Mouse (Mus musculus): ENCODE results near the gene Fancg. TPM values are rescaled to one million over a fixed set of nuclear protein-coding genes. Genes with fewer than 3 reads are reported as not detected.

Gene Fancg
- polyA plus RNA-seq, 1 experiment from 2014 or later, result 19.4 TPM

DNA sequence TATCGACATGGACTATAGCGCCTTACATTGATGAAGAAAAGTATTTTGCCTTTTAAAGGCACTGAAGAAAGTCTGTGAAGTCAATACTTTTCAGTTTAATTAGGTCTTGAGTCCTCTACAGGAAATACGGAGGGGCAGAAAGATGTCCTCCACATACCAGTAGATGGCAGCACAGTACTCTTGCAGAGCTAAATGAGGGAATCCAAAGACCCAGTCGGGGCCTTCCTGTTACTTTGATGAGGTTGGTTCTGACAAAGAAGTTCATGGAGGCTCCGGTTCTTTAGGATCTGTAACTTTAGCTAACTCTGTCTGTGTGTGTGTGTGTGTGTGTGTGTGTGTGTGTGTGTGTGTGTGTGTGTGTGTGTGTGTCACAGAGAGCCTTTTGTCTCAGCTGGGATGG lies 36.9 kb upstream of the Fancg start:
- Histone ChIP-seq H3K36me3 (ENCODE audit: insufficient read depth) (no peaks in the 10 kb centered on the region), H3K27ac (ENCODE audit: low read depth) (no peak overlapping the region), H3K4me3 (ENCODE audit: low read depth, low read length) (no peak overlapping the region), H3K4me2 (0 out of 2 replicates have a peak overlapping the region, but pooled peaks have one; percentile 13), H3K4me1 (ENCODE audit: insufficient read depth) (peaks cover 6% of the 10 kb centered on the region; the same call in 1 of the 2 replicates), H3K27me3 (ENCODE audit: insufficient read depth, low read length) (no peaks in the 10 kb centered on the region), H3K9ac (0 out of 2 replicates have a peak overlapping the region, but pooled peaks have one; percentile 25), H3K9me3 (ENCODE audit: low read depth, low read length) (no peaks in the 10 kb centered on the region)
- DNase-seq (peak; percentile 96), ATAC-seq (ENCODE audit: insufficient read depth) (no peak)
- peak; percentile 84 for TF ChIP-seq CTCF (IDR thresholded peaks at IDR 0.05; ENCODE audit: low read depth)
- 8% methylated on average over 5 of the region's 5 CpGs for WGBS

DNA sequence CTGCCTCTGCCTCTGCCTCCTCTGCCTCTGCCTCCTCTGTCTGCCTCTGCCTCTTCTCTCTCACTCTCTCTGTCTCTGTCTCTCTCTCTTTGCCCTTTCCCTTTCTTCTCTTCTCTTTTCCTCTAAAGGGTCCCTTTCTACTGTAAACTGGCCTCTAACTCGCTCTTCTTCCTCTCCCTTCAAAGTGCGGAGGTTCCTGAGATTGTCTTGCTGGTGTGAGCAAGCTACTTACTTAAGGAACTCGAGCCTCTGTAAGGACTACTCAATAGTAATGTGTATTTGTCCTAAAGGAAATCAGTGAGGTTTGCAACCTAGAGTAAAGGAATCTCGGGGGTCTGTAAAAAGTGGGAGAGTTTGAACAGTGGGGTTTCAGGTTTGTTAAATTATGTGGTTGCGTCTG lies 36.3 kb upstream of the Fancg start:
- ATAC-seq (ENCODE audit: insufficient read depth) (no peak), DNase-seq (no peak)
- Histone ChIP-seq H3K4me1 (ENCODE audit: insufficient read depth) (peaks cover 6% of the 10 kb centered on the region; the same call in 1 of the 2 replicates), H3K4me3 (ENCODE audit: low read depth, low read length) (no peak overlapping the region), H3K9me3 (ENCODE audit: low read depth, low read length) (no peaks in the 10 kb centered on the region), H3K36me3 (ENCODE audit: insufficient read depth) (no peaks in the 10 kb centered on the region), H3K27me3 (ENCODE audit: insufficient read depth, low read length) (no peaks in the 10 kb centered on the region), H3K9ac (no peak overlapping the region), H3K27ac (ENCODE audit: low read depth) (no peak overlapping the region), H3K4me2 (peak overlapping the region; percentile 76; the same call in 1 of the 2 replicates)
- WGBS, result 48% methylated on average over 5 of the region's 5 CpGs
- TF ChIP-seq CTCF (IDR thresholded peaks at IDR 0.05; ENCODE audit: low read depth), result no peak

DNA sequence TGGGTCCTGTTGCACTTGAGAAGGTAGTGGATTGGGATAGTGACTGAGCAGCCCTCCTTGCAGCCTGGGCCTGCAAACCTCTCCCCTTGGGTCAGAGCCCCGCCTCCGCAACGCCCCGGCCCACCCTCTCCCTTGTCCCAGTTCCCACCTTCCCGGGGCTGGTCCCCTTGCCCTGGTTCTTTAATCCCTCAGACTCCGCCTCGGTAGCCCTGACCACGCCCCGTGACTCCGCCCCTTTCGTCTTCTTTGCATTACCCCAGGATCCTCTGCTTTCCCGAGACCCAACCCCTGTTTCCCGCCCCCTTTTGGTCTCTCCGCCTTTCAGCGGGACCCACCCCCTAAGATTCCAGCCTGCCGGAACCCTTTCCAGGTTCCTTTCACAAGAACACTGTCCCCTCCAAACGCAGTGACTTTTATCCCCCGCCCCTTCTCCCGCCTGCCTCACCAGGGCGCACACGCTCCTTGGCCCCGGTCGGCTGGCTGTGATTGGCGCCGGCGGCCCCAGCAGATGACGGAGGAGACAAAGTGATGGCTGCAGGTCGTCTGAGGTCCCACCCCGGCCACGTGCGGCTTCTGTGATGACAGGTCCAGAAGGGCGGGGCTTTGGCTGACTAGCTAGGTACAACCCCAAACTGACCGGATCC lies 35.5 kb upstream of the Fancg start, which contains the start of gene Fam214b:
Fam214b (minus strand) TSS at position 562 of the 644 bp plus-strand sequence.
- H3K9me3 ChIP-seq (ENCODE audit: low read depth, low read length), result no peaks in the 10 kb centered on the region
- ATAC-seq (ENCODE audit: insufficient read depth), result peak; percentile 93
- peak within 1 kb of the TSS; percentile 48 for H3K9ac ChIP-seq
- WGBS, result under 1% methylated on average over 33 of the region's 33 CpGs
- H3K4me1 ChIP-seq (ENCODE audit: insufficient read depth), result peaks cover 6% of the 10 kb centered on the region; the same call in 1 of the 2 replicates
- 0 out of 2 replicates have a peak within 1 kb of the TSS, but pooled peaks have one; percentile 65 for H3K27ac ChIP-seq (ENCODE audit: low read depth)
- DNase-seq, result peak; percentile 99
- no peak for TF ChIP-seq CTCF (IDR thresholded peaks at IDR 0.05; ENCODE audit: low read depth)
- no peaks in the 10 kb centered on the region for H3K27me3 ChIP-seq (ENCODE audit: insufficient read depth, low read length)
- no peaks in the 10 kb centered on the region for H3K36me3 ChIP-seq (ENCODE audit: insufficient read depth)
- peak within 1 kb of the TSS; percentile 76 for H3K4me2 ChIP-seq
- peak within 1 kb of the TSS; percentile 50 for H3K4me3 ChIP-seq (ENCODE audit: low read depth, low read length)

DNA sequence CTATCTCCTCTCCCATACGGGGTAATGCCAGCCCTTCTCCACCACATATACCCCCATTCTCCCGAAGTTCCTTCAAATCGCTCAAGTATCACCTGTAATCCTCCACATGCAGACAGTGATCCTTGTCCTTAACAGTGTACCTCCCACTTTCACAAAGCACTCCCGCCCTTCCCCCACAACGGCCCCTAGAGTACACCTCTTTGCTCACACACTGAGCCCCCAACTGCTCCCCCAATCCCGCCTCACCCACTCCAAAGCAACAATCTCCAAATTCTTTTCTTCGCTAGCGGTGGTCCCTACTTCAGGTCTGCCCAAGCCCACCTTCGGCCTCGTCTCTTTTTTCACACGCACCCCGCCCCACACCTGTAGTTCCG lies 35.0 kb upstream of the Fancg start:
- Histone ChIP-seq H3K27ac (ENCODE audit: low read depth) (0 out of 2 replicates have a peak overlapping the region, but pooled peaks have one; percentile 65), H3K36me3 (ENCODE audit: insufficient read depth) (no peaks in the 10 kb centered on the region), H3K4me1 (ENCODE audit: insufficient read depth) (peaks cover 6% of the 10 kb centered on the region; the same call in 1 of the 2 replicates), H3K4me2 (peak overlapping the region; percentile 76), H3K4me3 (ENCODE audit: low read depth, low read length) (peak overlapping the region; percentile 50), H3K9me3 (ENCODE audit: low read depth, low read length) (no peaks in the 10 kb centered on the region), H3K27me3 (ENCODE audit: insufficient read depth, low read length) (no peaks in the 10 kb centered on the region), H3K9ac (peak overlapping the region; percentile 47)
- DNase-seq (no peak), ATAC-seq (ENCODE audit: insufficient read depth) (peak; percentile 3; the same call in 1 of the 2 replicates)
- TF ChIP-seq CTCF (IDR thresholded peaks at IDR 0.05; ENCODE audit: low read depth), result no peak
- 5% methylated on average over 13 of the region's 13 CpGs for WGBS

DNA sequence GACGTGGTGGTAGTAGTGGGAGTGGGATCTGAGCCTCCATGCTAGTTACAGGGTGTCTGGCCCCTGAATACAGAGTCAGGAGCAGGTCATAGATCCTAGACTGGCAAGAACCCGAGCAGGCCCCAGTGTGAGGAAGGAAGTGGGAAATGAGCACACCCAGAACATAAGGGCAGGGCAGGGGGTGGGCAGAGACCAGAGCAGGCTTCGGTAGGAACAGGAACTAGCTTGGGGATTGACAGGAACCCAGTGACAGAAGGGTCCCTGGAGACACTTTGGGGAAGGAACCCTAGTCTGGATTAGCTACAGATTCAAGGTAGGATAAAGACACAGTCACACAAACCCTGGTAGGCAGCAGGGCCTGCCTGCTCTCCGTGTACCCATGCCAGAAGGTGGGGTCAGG lies 34.4 kb upstream of the Fancg start:
- H3K27ac ChIP-seq (ENCODE audit: low read depth), result peak overlapping the region; percentile 65; the same call in 1 of the 2 replicates
- 17% methylated on average over 4 of the region's 4 CpGs for WGBS
- DNase-seq (peak; percentile 18), ATAC-seq (ENCODE audit: insufficient read depth) (no peak)
- peak overlapping the region; percentile 76 for H3K4me2 ChIP-seq
- peak overlapping the region; percentile 50 for H3K4me3 ChIP-seq (ENCODE audit: low read depth, low read length)
- no peaks in the 10 kb centered on the region for H3K27me3 ChIP-seq (ENCODE audit: insufficient read depth, low read length)
- H3K36me3 ChIP-seq (ENCODE audit: insufficient read depth), result no peaks in the 10 kb centered on the region
- peaks cover 6% of the 10 kb centered on the region; the same call in 1 of the 2 replicates for H3K4me1 ChIP-seq (ENCODE audit: insufficient read depth)
- no peak for TF ChIP-seq CTCF (IDR thresholded peaks at IDR 0.05; ENCODE audit: low read depth)
- H3K9me3 ChIP-seq (ENCODE audit: low read depth, low read length), result no peaks in the 10 kb centered on the region
- peak overlapping the region; percentile 47 for H3K9ac ChIP-seq

DNA sequence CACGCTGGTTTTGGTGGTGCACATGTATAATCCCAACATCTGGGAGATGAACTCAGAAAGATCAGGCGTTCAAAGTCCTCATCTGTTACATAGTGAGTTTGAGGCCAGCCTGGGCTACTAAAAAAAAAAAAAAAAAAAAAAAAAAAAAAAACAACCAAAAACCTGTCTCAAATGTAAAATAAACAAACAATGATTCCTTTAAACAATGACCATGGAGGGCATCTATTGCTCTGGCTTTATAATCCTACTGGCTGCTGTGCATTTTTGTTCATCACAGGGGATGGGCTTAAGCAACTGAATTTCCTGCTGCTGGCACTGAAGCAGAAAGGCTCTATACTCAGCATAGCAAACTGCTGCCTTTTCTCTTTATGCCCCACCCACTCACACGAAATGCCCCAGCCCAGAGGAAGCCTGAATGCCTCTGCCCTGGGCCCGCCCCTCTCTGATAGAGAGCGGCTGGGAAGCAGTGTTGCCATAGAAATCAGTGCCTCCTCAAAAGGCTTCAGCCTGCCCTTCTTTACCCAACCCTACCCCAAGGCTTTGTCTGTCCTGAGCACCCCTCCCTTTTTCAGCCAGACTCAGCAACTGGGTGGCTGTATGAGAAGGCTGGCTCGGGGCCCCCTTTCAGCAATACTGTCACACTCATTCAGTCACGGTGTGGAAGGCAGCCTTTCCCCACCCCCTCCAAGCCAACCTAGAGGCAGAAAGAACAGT lies 33.5 kb upstream of the Fancg start:
- no peak for TF ChIP-seq CTCF (IDR thresholded peaks at IDR 0.05; ENCODE audit: low read depth)
- Histone ChIP-seq H3K9ac (no peak overlapping the region), H3K36me3 (ENCODE audit: insufficient read depth) (no peaks in the 10 kb centered on the region), H3K27me3 (ENCODE audit: insufficient read depth, low read length) (no peaks in the 10 kb centered on the region), H3K9me3 (ENCODE audit: low read depth, low read length) (no peaks in the 10 kb centered on the region), H3K4me2 (peak overlapping the region; percentile 76), H3K4me1 (ENCODE audit: insufficient read depth) (peaks cover 11% of the 10 kb centered on the region), H3K4me3 (ENCODE audit: low read depth, low read length) (no peak overlapping the region), H3K27ac (ENCODE audit: low read depth) (peak overlapping the region; percentile 61)
- peak; percentile 14; the same call in 1 of the 2 replicates for ATAC-seq (ENCODE audit: insufficient read depth)
- WGBS, result 20% methylated on average over 7 of the region's 7 CpGs
- DNase-seq, result peak; percentile 85

All from lung, embryonic 14.5 days (tissue).